Mouse (Mus musculus): ENCODE data around the gene BC051019.

Gene BC051019

GRCm38 (mm10) chr7:109708961-109709382 lies 14.7 kb downstream of the BC051019 start:
- CTCF ChIA-PET, result no interaction called here

GRCm38 (mm10) chr7:109707023-109707785 lies 16.4 kb downstream of the BC051019 start:
- CTCF ChIA-PET, result no interaction called here

GRCm38 (mm10) chr7:109704461-109704860 lies 19.2 kb downstream of the BC051019 start:
- CTCF ChIA-PET, result interaction anchor here (0.7 kb wide), 1 partner anchor 40 kb away, joined by 6 read pairs; no protein-coding TSS in a partner anchor

GRCm38 (mm10) chr7:109704016-109704377 lies 19.7 kb downstream of the BC051019 start:
- CTCF ChIA-PET, result no interaction called here

GRCm38 (mm10) chr7:109703190-109704015 lies 20.2 kb downstream of the BC051019 start, which contains the start of the genes St5 and Akip1:
Gene St5 (minus strand): TSS chr7:109703605.
Gene Akip1 (plus strand): TSS chr7:109703690.
- CTCF ChIA-PET, result no interaction called here

GRCm38 (mm10) chr7:109702721-109703120 lies 20.9 kb downstream of the BC051019 start:
- CTCF ChIA-PET, result no interaction called here

GRCm38 (mm10) chr7:109700213-109700612 lies 23.4 kb downstream of the BC051019 start:
- CTCF ChIA-PET, result no interaction called here

- CTCF ChIA-PET, result no interaction called here
Measured at GRCm38 (mm10) chr7:109695339-109695726, 28.3 kb downstream of the BC051019 start.

- CTCF ChIA-PET, result no interaction called here
Measured at GRCm38 (mm10) chr7:109694576-109695338, 28.9 kb downstream of the BC051019 start.

GRCm38 (mm10) chr7:109690961-109691360 lies 32.7 kb downstream of the BC051019 start:
- CTCF ChIA-PET, result no interaction called here

GRCm38 (mm10) chr7:109690101-109690500 lies 33.5 kb downstream of the BC051019 start:
- CTCF ChIA-PET, result no interaction called here

GRCm38 (mm10) chr7:109686585-109687128 lies 37.0 kb downstream of the BC051019 start:
- CTCF ChIA-PET, result no interaction called here

- CTCF ChIA-PET, result interaction anchor here (0.6 kb wide), 2 partner anchors 11 to 1002 kb away, joined by 6 read pairs; no protein-coding TSS in a partner anchor
Measured at GRCm38 (mm10) chr7:109680879-109681278, 42.8 kb downstream of the BC051019 start.

GRCm38 (mm10) chr7:109680284-109680683 lies 43.4 kb downstream of the BC051019 start:
- CTCF ChIA-PET, result no interaction called here

GRCm38 (mm10) chr7:109674944-109675628 lies 48.6 kb downstream of the BC051019 start:
- CTCF ChIA-PET, result no interaction called here

GRCm38 (mm10) chr7:109671581-109672471 lies 51.8 kb downstream of the BC051019 start:
- CTCF ChIA-PET, result no interaction called here

GRCm38 (mm10) chr7:109669426-109670170 lies 54.1 kb downstream of the BC051019 start:
- CTCF ChIA-PET, result interaction anchor here (0.6 kb wide), 1 partner anchor 11 kb away, joined by 6 read pairs; no protein-coding TSS in a partner anchor

- CTCF ChIA-PET, result no interaction called here
Measured at GRCm38 (mm10) chr7:109666664-109667063, 57.0 kb downstream of the BC051019 start.

GRCm38 (mm10) chr7:109662626-109663025 lies 61.0 kb downstream of the BC051019 start:
- CTCF ChIA-PET, result no interaction called here
